Mouse (Mus musculus) heart, adult 2 months (tissue): ENCODE measurements at regions not wholly inside any gene's neighbourhood (a gene's known extent, or its start where the extent isn't known, plus 50 kb on each side); places are given as distances from the start of the nearest gene placed in this dataset.

Source experiments
- EP300 ChIP-seq: fragments of 200-500 bp; IDR thresholded peaks from 2 replicates; pipeline ENCODE4 v1.6.1; 2011; ENCODE audit warnings: low read depth, low read length, control low read depth; ENCODE audit not compliant: insufficient read depth
- POLR2A ChIP-seq: fragments of 200-500 bp; IDR thresholded peaks from 2 replicates; pipeline ENCODE4 v1.6.1; 2011; ENCODE audit warnings: mild to moderate bottlenecking, low read depth, low read length, control low read depth; ENCODE audit not compliant: insufficient read depth

GRCm38 (mm10) chr2:137616637-137617036 lies 500.2 kb upstream of the Jag1 start:
- TF ChIP-seq EP300, result no peak
- TF ChIP-seq POLR2A, result no peak
